Mouse (Mus musculus) embryonic facial prominence, embryonic 10.5 days (tissue): ENCODE measurements around the gene Aco1. TPM values are rescaled to one million over a fixed set of nuclear protein-coding genes. Genes with fewer than 3 reads are reported as not detected.

ENCODE experiments used
- DNase-seq: peaks from one replicate; pipeline ENCODE4 v3.0.0-alpha.2; 2017; ENCODE audit warnings: low spot score
- H3K27ac ChIP-seq: fragments of 300-500 bp; sonication (generic); replicated peaks from 2 replicates; pipeline ENCODE4 v1.5.1; 2016; ENCODE audit warnings: mild to moderate bottlenecking
- H3K27me3 ChIP-seq: fragments of 300-500 bp; sonication (generic); replicated peaks from 2 replicates; pipeline ENCODE4 v1.6.1; 2016; ENCODE audit warnings: low read depth, mild to moderate bottlenecking; ENCODE audit not compliant: poor library complexity, severe bottlenecking
- H3K36me3 ChIP-seq: fragments of 300-500 bp; sonication (generic); replicated peaks from 2 replicates; pipeline ENCODE4 v1.6.1; 2016; ENCODE audit warnings: mild to moderate bottlenecking, moderate library complexity
- H3K4me1 ChIP-seq: fragments of 300-500 bp; sonication (generic); 2 replicates; pipeline ENCODE4 v1.6.1; 2016
- H3K4me3 ChIP-seq: fragments of 300-500 bp; sonication (generic); 2 replicates; pipeline ENCODE4 v1.5.1; 2016; ENCODE audit warnings: mild to moderate bottlenecking, moderate library complexity
- H3K9me3 ChIP-seq: fragments of 300-500 bp; sonication (generic); 2 replicates; pipeline ENCODE4 v1.6.1; 2016; ENCODE audit warnings: mild to moderate bottlenecking
- WGBS: fragments of 180-500 bp; shearing (Covaris S2); methylation state at CpG from one replicate; pipeline ENCODE4 v1.1.7; 2016; 5-methylcytosine and 5-hydroxymethylcytosine counted together
- polyA plus RNA-seq: library from polyadenylated mRNA; unstranded; fragments of >200 nt; fragmentation: Nextera tagmentation; extraction: Ambion mirVana; gene quantifications from 2 replicates; pipeline ENCODE4 v1.2.1, GENCODE M21; 2016

The Aco1 gene
- polyA plus RNA-seq, 1 experiment from 2014 or later, result 49.8 TPM

- no peak for DNase-seq
- H3K4me1 ChIP-seq, result peaks cover 23% of the 10 kb centered on the region
- 30% methylated on average over 1 of the region's 1 CpGs for WGBS
- H3K9me3 ChIP-seq, result no peaks in the 10 kb centered on the region
- H3K36me3 ChIP-seq, result no peaks in the 10 kb centered on the region
- H3K4me3 ChIP-seq, result peak overlapping the region; percentile 87
- no peaks in the 10 kb centered on the region for H3K27me3 ChIP-seq
- no peak overlapping the region for H3K27ac ChIP-seq
Measured at GRCm38 (mm10) chr4:40144543-40144942, 1.7 kb downstream of the Aco1 start.

DNA sequence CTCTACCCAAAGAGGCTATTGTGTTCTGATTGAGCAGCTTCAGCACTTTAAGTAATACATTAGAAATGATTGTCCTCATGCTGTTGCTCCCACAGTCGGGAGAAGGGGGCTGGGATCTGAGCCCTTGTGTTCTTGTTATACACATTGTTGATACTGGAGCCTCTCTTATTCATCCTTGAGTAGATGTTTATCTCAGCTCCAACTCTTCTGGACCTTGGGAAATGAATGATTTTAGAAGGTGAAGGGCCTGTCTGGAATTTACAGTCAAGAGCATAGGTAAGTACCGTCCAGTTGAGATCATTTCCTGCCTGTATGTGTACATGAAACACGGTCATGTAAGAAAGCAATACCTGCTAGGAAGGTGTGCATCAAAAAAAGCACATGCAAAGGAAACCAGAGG, 2.1 kb downstream of the Aco1 start:
- peaks cover 23% of the 10 kb centered on the region for H3K4me1 ChIP-seq
- H3K4me3 ChIP-seq, result peak overlapping the region; percentile 87; the same call in 1 of the 2 replicates
- no peak for DNase-seq
- H3K36me3 ChIP-seq, result no peaks in the 10 kb centered on the region
- no peaks in the 10 kb centered on the region for H3K27me3 ChIP-seq
- H3K27ac ChIP-seq, result no peak overlapping the region
- 80% methylated on average over 3 of the region's 3 CpGs for WGBS
- H3K9me3 ChIP-seq, result no peaks in the 10 kb centered on the region

DNA sequence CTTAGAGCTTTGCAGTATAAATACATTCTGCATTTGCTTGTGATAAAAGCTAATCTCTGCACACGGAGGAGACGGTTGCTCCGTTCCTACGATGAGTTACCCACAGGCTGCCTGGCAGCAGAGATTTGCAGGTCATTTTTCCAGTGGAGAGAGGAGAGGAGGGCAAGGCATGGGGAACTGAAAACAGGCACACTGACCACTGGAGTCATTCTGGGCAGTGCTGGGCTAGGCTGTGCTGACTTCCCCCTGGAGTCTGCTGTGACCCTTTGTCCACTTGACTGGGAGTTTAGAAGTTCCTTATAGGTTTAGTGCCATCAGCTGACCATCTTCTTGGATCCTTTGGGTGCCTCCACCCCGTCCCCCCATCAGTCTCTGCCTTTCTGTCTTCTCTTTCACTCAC, 5.4 kb downstream of the Aco1 start:
- no peak overlapping the region for H3K27ac ChIP-seq
- peaks cover 18% of the 10 kb centered on the region for H3K4me1 ChIP-seq
- H3K36me3 ChIP-seq, result no peaks in the 10 kb centered on the region
- no peaks in the 10 kb centered on the region for H3K27me3 ChIP-seq
- WGBS, result 93% methylated on average over 5 of the region's 5 CpGs
- no peaks in the 10 kb centered on the region for H3K9me3 ChIP-seq
- no peak overlapping the region for H3K4me3 ChIP-seq
- no peak for DNase-seq

- H3K4me1 ChIP-seq, result peaks cover 2% of the 10 kb centered on the region
- no peaks in the 10 kb centered on the region for H3K27me3 ChIP-seq
- H3K27ac ChIP-seq, result no peak overlapping the region
- WGBS, result 91% methylated on average over 7 of the region's 7 CpGs
- H3K9me3 ChIP-seq, result no peaks in the 10 kb centered on the region
- no peak overlapping the region for H3K4me3 ChIP-seq
- no peaks in the 10 kb centered on the region for H3K36me3 ChIP-seq
- DNase-seq, result no peak
Measured at GRCm38 (mm10) chr4:40150046-40150445, 7.2 kb downstream of the Aco1 start.

GRCm38 (mm10) chr4:40152771-40153170, 9.9 kb downstream of the Aco1 start:
- H3K4me3 ChIP-seq, result no peak overlapping the region
- H3K9me3 ChIP-seq, result no peaks in the 10 kb centered on the region
- 90% methylated on average over 2 of the region's 2 CpGs for WGBS
- H3K36me3 ChIP-seq, result no peaks in the 10 kb centered on the region
- no peak overlapping the region for H3K27ac ChIP-seq
- no peak for DNase-seq
- no peaks in the 10 kb centered on the region for H3K27me3 ChIP-seq
- H3K4me1 ChIP-seq, result peaks cover 10% of the 10 kb centered on the region

GRCm38 (mm10) chr4:40153500-40153899, 10.6 kb downstream of the Aco1 start:
- H3K27ac ChIP-seq, result no peak overlapping the region
- H3K4me3 ChIP-seq, result no peak overlapping the region
- no peaks in the 10 kb centered on the region for H3K9me3 ChIP-seq
- peaks cover 11% of the 10 kb centered on the region for H3K4me1 ChIP-seq
- 95% methylated on average over 4 of the region's 4 CpGs for WGBS
- H3K27me3 ChIP-seq, result no peaks in the 10 kb centered on the region
- H3K36me3 ChIP-seq, result no peaks in the 10 kb centered on the region
- DNase-seq, result no peak

GRCm38 (mm10) chr4:40154751-40155150, 11.9 kb downstream of the Aco1 start:
- peaks cover 11% of the 10 kb centered on the region for H3K4me1 ChIP-seq
- no peak overlapping the region for H3K27ac ChIP-seq
- DNase-seq, result no peak
- 91% methylated on average over 4 of the region's 4 CpGs for WGBS
- H3K4me3 ChIP-seq, result no peak overlapping the region
- peaks cover 5% of the 10 kb centered on the region; the same call in 1 of the 2 replicates for H3K36me3 ChIP-seq
- no peaks in the 10 kb centered on the region for H3K9me3 ChIP-seq
- no peaks in the 10 kb centered on the region for H3K27me3 ChIP-seq

GRCm38 (mm10) chr4:40155467-40155999, 12.7 kb downstream of the Aco1 start:
- no peak for DNase-seq
- H3K4me3 ChIP-seq, result no peak overlapping the region
- no peak overlapping the region for H3K27ac ChIP-seq
- H3K36me3 ChIP-seq, result peaks cover 9% of the 10 kb centered on the region
- WGBS, result 89% methylated on average over 13 of the region's 13 CpGs
- H3K9me3 ChIP-seq, result peaks cover under 1% of the 10 kb centered on the region; the same call in 1 of the 2 replicates
- no peaks in the 10 kb centered on the region for H3K27me3 ChIP-seq
- H3K4me1 ChIP-seq, result peaks cover 11% of the 10 kb centered on the region

DNA sequence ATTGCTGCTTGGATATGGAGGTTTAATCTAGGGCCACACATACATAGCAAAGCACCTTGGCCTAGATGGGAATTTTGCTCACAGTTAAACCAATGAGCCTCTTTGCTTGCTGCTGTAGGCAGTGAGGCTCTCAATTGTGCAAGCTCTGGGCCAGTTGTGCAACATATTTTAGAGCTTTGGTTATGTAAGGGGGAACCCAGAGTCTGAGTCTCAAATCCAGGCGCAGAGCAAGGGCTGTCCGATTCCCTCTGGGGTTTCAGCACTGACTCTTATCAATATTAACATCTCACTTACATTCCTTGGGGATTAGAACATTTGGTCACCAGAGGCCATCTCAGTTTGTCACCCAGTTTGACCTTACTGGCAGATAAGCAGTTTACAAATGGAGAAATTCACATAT, 13.3 kb downstream of the Aco1 start:
- H3K4me1 ChIP-seq, result peaks cover 11% of the 10 kb centered on the region
- H3K27ac ChIP-seq, result no peak overlapping the region
- peaks cover 6% of the 10 kb centered on the region; the same call in 1 of the 2 replicates for H3K9me3 ChIP-seq
- WGBS, result 69% methylated on average over 2 of the region's 2 CpGs
- DNase-seq, result no peak
- H3K4me3 ChIP-seq, result no peak overlapping the region
- no peaks in the 10 kb centered on the region for H3K27me3 ChIP-seq
- H3K36me3 ChIP-seq, result peaks cover 15% of the 10 kb centered on the region

DNA sequence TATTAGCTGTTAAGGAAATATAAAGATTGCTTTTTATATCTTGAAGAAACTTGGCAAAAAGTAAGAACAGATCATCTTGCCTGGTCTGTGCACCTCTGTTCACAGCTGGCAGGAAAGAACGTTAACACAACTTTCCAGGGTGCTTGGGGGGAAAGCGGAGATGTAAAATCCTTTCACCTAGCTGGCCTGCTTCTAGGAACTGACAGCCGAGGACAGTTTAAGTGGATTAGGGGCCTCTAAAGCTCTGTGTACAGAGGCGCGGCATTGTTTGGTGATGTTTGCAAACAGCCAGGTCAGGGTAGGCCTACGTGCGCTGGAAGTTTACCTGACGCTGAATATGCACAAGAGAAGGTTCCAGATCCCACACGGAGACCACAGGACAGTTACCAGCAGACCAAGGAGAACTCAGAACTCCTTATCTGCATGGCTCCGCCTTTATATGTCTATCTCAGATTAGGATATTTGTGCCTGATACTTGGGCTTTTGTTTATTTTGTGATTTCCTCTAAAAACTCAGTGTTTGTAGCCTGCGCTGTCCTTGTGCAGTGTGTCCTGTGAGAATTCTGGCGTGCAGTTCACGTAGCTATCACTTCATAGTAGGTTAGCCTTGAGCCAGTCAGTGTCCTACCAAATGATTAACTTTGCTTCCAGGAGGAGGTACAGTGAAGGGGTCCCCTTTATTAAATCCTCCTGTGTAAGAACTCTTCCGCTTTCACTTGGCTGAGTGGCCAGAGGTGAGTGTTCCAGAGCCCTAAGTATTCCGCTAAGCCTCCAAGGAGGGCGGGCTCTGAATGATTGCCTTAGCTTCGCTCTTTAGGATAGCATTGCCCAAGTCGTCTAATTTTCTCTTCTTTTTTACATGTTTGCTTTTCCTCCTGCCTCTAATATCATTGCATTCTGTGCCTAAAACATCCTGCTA, 14.0 kb downstream of the Aco1 start:
- H3K27me3 ChIP-seq, result no peaks in the 10 kb centered on the region
- 75% methylated on average over 18 of the region's 18 CpGs for WGBS
- H3K27ac ChIP-seq, result no peak overlapping the region
- peaks cover 15% of the 10 kb centered on the region for H3K36me3 ChIP-seq
- DNase-seq, result no peak
- H3K4me1 ChIP-seq, result peaks cover 11% of the 10 kb centered on the region
- H3K4me3 ChIP-seq, result no peak overlapping the region
- peaks cover 6% of the 10 kb centered on the region; the same call in 1 of the 2 replicates for H3K9me3 ChIP-seq

GRCm38 (mm10) chr4:40157500-40158223, 14.8 kb downstream of the Aco1 start:
- no peak overlapping the region for H3K27ac ChIP-seq
- H3K27me3 ChIP-seq, result no peaks in the 10 kb centered on the region
- peaks cover 11% of the 10 kb centered on the region for H3K4me1 ChIP-seq
- H3K36me3 ChIP-seq, result peaks cover 15% of the 10 kb centered on the region
- WGBS, result 77% methylated on average over 5 of the region's 5 CpGs
- H3K9me3 ChIP-seq, result peaks cover 6% of the 10 kb centered on the region; the same call in 1 of the 2 replicates
- H3K4me3 ChIP-seq, result no peak overlapping the region
- DNase-seq, result no peak

DNA sequence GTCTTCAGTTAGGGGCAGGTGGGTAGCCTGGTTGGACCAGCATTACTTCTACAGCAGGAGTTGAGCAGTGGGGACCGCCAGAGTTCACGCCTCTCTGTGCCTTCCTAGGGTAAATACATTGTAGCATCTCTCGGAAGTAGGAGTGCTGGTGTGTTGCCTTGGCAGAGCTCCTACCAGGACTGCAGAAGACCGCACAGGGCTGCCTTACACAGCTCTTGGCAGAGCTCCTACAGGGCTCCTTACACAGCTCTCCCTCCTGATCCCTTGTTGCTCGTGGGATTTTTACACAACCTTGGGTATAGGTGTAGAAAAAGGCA, 15.3 kb downstream of the Aco1 start:
- no peaks in the 10 kb centered on the region for H3K27me3 ChIP-seq
- no peak overlapping the region for H3K27ac ChIP-seq
- no peak for DNase-seq
- H3K9me3 ChIP-seq, result peaks cover 6% of the 10 kb centered on the region; the same call in 1 of the 2 replicates
- peaks cover 11% of the 10 kb centered on the region for H3K4me1 ChIP-seq
- no peak overlapping the region for H3K4me3 ChIP-seq
- peaks cover 15% of the 10 kb centered on the region for H3K36me3 ChIP-seq
- 92% methylated on average over 5 of the region's 5 CpGs for WGBS
